Mouse (Mus musculus) stomach, postnatal 0 days (tissue): ENCODE measurements at regions not wholly inside any gene's neighbourhood (a gene's known extent, or its start where the extent isn't known, plus 50 kb on each side); places are given as distances from the start of the nearest gene placed in this dataset.

Experiments used
- CTCF ChIP-seq: IDR thresholded peaks from 2 replicates; pipeline ENCODE4 v1.5.1; 2016; ENCODE audit warnings: antibody characterized with exemption, low read depth, mild to moderate bottlenecking, moderate library complexity
- EP300 ChIP-seq: optimal IDR thresholded peaks from 2 replicates; pipeline ENCODE3; 2016; ENCODE audit warnings: antibody characterized with exemption

GRCm38 (mm10) chr15:24566981-24567380 is 846.6 kb downstream of the Basp1 start:
- TF ChIP-seq CTCF (no peak), EP300 (no peak)
